Mouse (Mus musculus) lung, adult 2 months (tissue): ENCODE data around the gene Tmem63c.

ENCODE experiments used
- CTCF ChIP-seq: fragments of 200-500 bp; IDR thresholded peaks from 2 replicates; pipeline ENCODE4 v1.5.1; 2011; ENCODE audit warnings: mild to moderate bottlenecking, low read length, control low read depth; ENCODE audit not compliant: insufficient read depth
- POLR2A ChIP-seq: fragments of 200-500 bp; IDR thresholded peaks from 2 replicates; pipeline ENCODE4 v1.6.1; 2011; ENCODE audit warnings: low read depth, mild to moderate bottlenecking, control low read depth, low read length, borderline replicate concordance; ENCODE audit errors: extremely low read depth

DNA sequence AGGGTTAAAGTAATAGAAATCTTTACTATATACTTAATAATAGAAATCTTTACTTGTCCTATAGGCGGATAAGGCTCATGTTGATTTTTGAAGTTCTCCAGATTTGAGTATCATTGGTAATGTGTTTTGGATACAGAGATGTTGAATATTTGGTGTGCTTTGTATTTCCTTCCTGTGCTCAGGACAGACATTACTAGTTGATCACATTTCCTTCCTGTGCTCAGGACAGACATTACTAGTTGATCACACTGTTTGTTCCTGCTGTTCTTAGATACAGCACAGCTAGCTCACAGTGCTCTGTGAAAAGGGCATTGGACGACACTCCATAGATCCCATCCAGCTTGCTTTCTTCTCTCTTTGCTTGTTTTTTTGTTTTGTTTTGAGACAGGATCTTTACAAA lies 55.5 kb downstream of the Tmem63c start:
- no peak for TF ChIP-seq POLR2A
- TF ChIP-seq CTCF, result no peak
